Mouse (Mus musculus) MEL (cell line): ENCODE data around the gene Slc25a29. TPM values are rescaled to one million over a fixed set of nuclear protein-coding genes. Genes with fewer than 3 reads are reported as not detected.

Experiments used
- DNase-seq: peaks from one replicate; pipeline ENCODE4 v3.0.0; 2011; ENCODE audit warnings: low read depth, low spot score
- H3K27ac ChIP-seq: 2 replicates; pipeline ENCODE4 v1.5.1; 2012; ENCODE audit warnings: low read depth, mild to moderate bottlenecking, control low read depth, low read length, moderate library complexity; ENCODE audit not compliant: control insufficient read depth
- H3K27me3 ChIP-seq, 2 experiments: fragments of 150-350 bp in 1 of 2; sonication (generic) in 1 of 2; 2 replicates each; pipeline ENCODE4 v1.6.1; 2012; ENCODE audit warnings: low read length in 2 of 2, mild to moderate bottlenecking in 2 of 2, improper control_type of control experiment in 1 of 2, moderate library complexity in 1 of 2; ENCODE audit not compliant: insufficient read depth in 2 of 2, control insufficient read depth in 1 of 2
- H3K36me3 ChIP-seq, 2 experiments: 2 replicates each; pipeline ENCODE4 v1.6.1; 2012 to 2014; ENCODE audit warnings: low read length in 2 of 2, improper control_type of control experiment in 1 of 2, inconsistent platforms in 1 of 2, mild to moderate bottlenecking in 1 of 2; ENCODE audit not compliant: insufficient read depth in 2 of 2, control insufficient read depth in 1 of 2
- H3K4me1 ChIP-seq, 2 experiments: fragments of 150-350 bp in 1 of 2; sonication (generic) in 1 of 2; 2 replicates each; pipeline ENCODE4 v1.6.1; 2012; ENCODE audit warnings: low read length in 2 of 2, improper control_type of control experiment in 1 of 2, mild to moderate bottlenecking in 1 of 2; ENCODE audit not compliant: insufficient read depth in 2 of 2, control insufficient read depth in 1 of 2
- H3K4me3 ChIP-seq, 2 experiments: fragments of 150-350 bp in 1 of 2; sonication (generic) in 1 of 2; 2 replicates each; pipeline ENCODE4 v1.5.1; 2012; ENCODE audit warnings: low read depth in 2 of 2, low read length in 2 of 2, mild to moderate bottlenecking in 2 of 2, moderate library complexity in 2 of 2, control low read depth in 1 of 2, improper control_type of control experiment in 1 of 2; ENCODE audit not compliant: control insufficient read depth in 1 of 2, insufficient read depth in 1 of 2
- H3K79me2 ChIP-seq: 2 replicates; pipeline ENCODE4 v1.6.1; 2012; ENCODE audit warnings: mild to moderate bottlenecking, low read length, moderate library complexity; ENCODE audit not compliant: control insufficient read depth, poor library complexity, insufficient read depth
- H3K9ac ChIP-seq: 2 replicates; pipeline ENCODE4 v1.6.1; 2012; ENCODE audit warnings: low read depth, mild to moderate bottlenecking, control low read depth, low read length, moderate library complexity; ENCODE audit not compliant: control insufficient read depth, poor library complexity, severe bottlenecking
- H3K9me3 ChIP-seq: fragments of 150-350 bp; sonication (generic); replicated peaks from 2 replicates; pipeline ENCODE4 v1.6.1; 2012; ENCODE audit warnings: mild to moderate bottlenecking, low read length, improper control_type of control experiment, moderate library complexity; ENCODE audit not compliant: insufficient read depth
- CTCF ChIP-seq, 3 experiments: IDR thresholded peaks in 2 of 3; conservative IDR thresholded peaks in 1 of 3; 2 replicates each; pipeline ENCODE4 v1.5.1; 2011 to 2012; ENCODE audit warnings: low read length in 3 of 3, low read depth in 2 of 3, mild to moderate bottlenecking in 2 of 3, improper control_type of control experiment in 1 of 3, inconsistent platforms in 1 of 3, mixed read lengths in 1 of 3, moderate library complexity in 1 of 3; ENCODE audit not compliant: control insufficient read depth in 1 of 3, insufficient read depth in 1 of 3, poor library complexity in 1 of 3, severe bottlenecking in 1 of 3
- E2F4 ChIP-seq: IDR thresholded peaks from 2 replicates; pipeline ENCODE4 v1.6.1; 2011; ENCODE audit warnings: low read depth, low read length, improper control_type of control experiment, borderline replicate concordance
- ELF1 ChIP-seq: IDR thresholded peaks from 2 replicates; pipeline ENCODE4 v1.6.1; 2014; ENCODE audit warnings: low read depth, mild to moderate bottlenecking, inconsistent platforms, low read length, improper control_type of control experiment, moderate library complexity
- ETS1 ChIP-seq: IDR thresholded peaks from 2 replicates; pipeline ENCODE4 v1.6.1; 2012; ENCODE audit warnings: low read depth, mild to moderate bottlenecking, inconsistent platforms, low read length, improper control_type of control experiment, moderate library complexity
- GABPA ChIP-seq: IDR thresholded peaks from 2 replicates; pipeline ENCODE4 v1.6.1; 2012; ENCODE audit warnings: low read depth, mild to moderate bottlenecking, inconsistent platforms, low read length, improper control_type of control experiment, moderate library complexity
- GATA1 ChIP-seq: IDR thresholded peaks from 2 replicates; pipeline ENCODE4 v1.6.1; 2011; ENCODE audit warnings: low read depth, low read length, improper control_type of control experiment
- HCFC1 ChIP-seq: IDR thresholded peaks from 2 replicates; pipeline ENCODE4 v1.6.1; 2012; ENCODE audit warnings: low read depth, mild to moderate bottlenecking, inconsistent platforms, low read length, improper control_type of control experiment, moderate library complexity
- JUND ChIP-seq: IDR thresholded peaks from 2 replicates; pipeline ENCODE4 v1.6.1; 2011; ENCODE audit warnings: low read depth, mild to moderate bottlenecking, improper control_type of control experiment, low read length
- MAFK ChIP-seq: IDR thresholded peaks from 2 replicates; pipeline ENCODE4 v1.6.1; 2011; ENCODE audit warnings: low read depth, mild to moderate bottlenecking, low read length, improper control_type of control experiment, borderline replicate concordance
- MAX ChIP-seq: IDR thresholded peaks from 2 replicates; pipeline ENCODE4 v1.6.1; 2011; ENCODE audit warnings: low read length, improper control_type of control experiment
- NELFE ChIP-seq: IDR thresholded peaks from 2 replicates; pipeline ENCODE4 v1.6.1; 2011; ENCODE audit warnings: low read depth, low read length, improper control_type of control experiment
- NRF1 ChIP-seq: IDR thresholded peaks from 2 replicates; pipeline ENCODE4 v1.6.1; 2014; ENCODE audit warnings: low read depth, mild to moderate bottlenecking, inconsistent platforms, low read length, improper control_type of control experiment, moderate library complexity; ENCODE audit not compliant: poor library complexity, insufficient read depth, severe bottlenecking
- POLR2A ChIP-seq, 2 experiments: IDR thresholded peaks; 2 replicates each; pipeline ENCODE4 v1.6.1; 2011 to 2012; ENCODE audit warnings: low read length in 2 of 2, mild to moderate bottlenecking in 2 of 2, control low read depth in 1 of 2, improper control_type of control experiment in 1 of 2, low read depth in 1 of 2, moderate library complexity in 1 of 2; ENCODE audit not compliant: control insufficient read depth in 1 of 2, insufficient read depth in 1 of 2, poor library complexity in 1 of 2
- POLR2AphosphoS2 ChIP-seq: IDR thresholded peaks from 2 replicates; pipeline ENCODE4 v1.6.1; 2011; ENCODE audit warnings: low read length, improper control_type of control experiment
- POLR2AphosphoS5 ChIP-seq: IDR thresholded peaks from 2 replicates; pipeline ENCODE4 v1.6.1; 2012; ENCODE audit warnings: low read depth, borderline replicate concordance, mild to moderate bottlenecking, inconsistent platforms, low read length, moderate library complexity, mixed read lengths
- RAD21 ChIP-seq: IDR thresholded peaks from 2 replicates; pipeline ENCODE4 v1.6.1; 2011; ENCODE audit warnings: mild to moderate bottlenecking, low read depth, low read length, improper control_type of control experiment
- RCOR1 ChIP-seq: IDR thresholded peaks from 2 replicates; pipeline ENCODE4 v1.6.1; 2012; ENCODE audit warnings: low read depth, mild to moderate bottlenecking, inconsistent platforms, low read length, improper control_type of control experiment
- SIN3A ChIP-seq: IDR thresholded peaks from 2 replicates; pipeline ENCODE4 v1.6.1; 2012; ENCODE audit warnings: low read length, improper control_type of control experiment, inconsistent platforms
- SMC3 ChIP-seq: IDR thresholded peaks from 2 replicates; pipeline ENCODE4 v1.6.1; 2011; ENCODE audit warnings: low read depth, low read length, improper control_type of control experiment
- UBTF ChIP-seq: IDR thresholded peaks from 2 replicates; pipeline ENCODE4 v1.6.1; 2012; ENCODE audit warnings: low read depth, mild to moderate bottlenecking, inconsistent platforms, low read length, improper control_type of control experiment, moderate library complexity, borderline replicate concordance; ENCODE audit not compliant: insufficient read depth
- USF1 ChIP-seq: IDR thresholded peaks from 2 replicates; pipeline ENCODE4 v1.6.1; 2014; ENCODE audit warnings: low read depth, mild to moderate bottlenecking, inconsistent platforms, low read length, improper control_type of control experiment, moderate library complexity
- ZC3H11A ChIP-seq: IDR thresholded peaks from 2 replicates; pipeline ENCODE4 v1.6.1; 2012; ENCODE audit warnings: low read depth, mild to moderate bottlenecking, inconsistent platforms, low read length, improper control_type of control experiment
- ZMIZ1 ChIP-seq: IDR thresholded peaks from 2 replicates; pipeline ENCODE4 v1.6.1; 2012; ENCODE audit warnings: low read depth, mild to moderate bottlenecking, inconsistent platforms, low read length, improper control_type of control experiment, moderate library complexity
- polyA plus RNA-seq, 2 experiments: library from polyadenylated mRNA; stranded (reverse) in 1 of 2; unstranded in 1 of 2; fragments of >175 nt in 1 of 2; fragments of >200 nt in 1 of 2; gene quantifications; 2 replicates each; pipeline versions ENCODE4 v1.2.1 to v1.2.4; 2012; ENCODE audit warnings: low replicate concordance in 2 of 2, low read depth in 1 of 2; ENCODE audit not compliant: insufficient read length in 2 of 2, insufficient read depth in 1 of 2, missing spikeins in 1 of 2
- total RNA-seq: library from RNA; depleted of rRNA; stranded (reverse); fragments of 300-350 nt; gene quantifications from 2 replicates; pipeline ENCODE4 v1.2.3, GENCODE M21; 2012

Gene Slc25a29
- total and polyA plus RNA-seq, 3 experiments, result 3.0 to 3.3 TPM; not detected in 1

DNA sequence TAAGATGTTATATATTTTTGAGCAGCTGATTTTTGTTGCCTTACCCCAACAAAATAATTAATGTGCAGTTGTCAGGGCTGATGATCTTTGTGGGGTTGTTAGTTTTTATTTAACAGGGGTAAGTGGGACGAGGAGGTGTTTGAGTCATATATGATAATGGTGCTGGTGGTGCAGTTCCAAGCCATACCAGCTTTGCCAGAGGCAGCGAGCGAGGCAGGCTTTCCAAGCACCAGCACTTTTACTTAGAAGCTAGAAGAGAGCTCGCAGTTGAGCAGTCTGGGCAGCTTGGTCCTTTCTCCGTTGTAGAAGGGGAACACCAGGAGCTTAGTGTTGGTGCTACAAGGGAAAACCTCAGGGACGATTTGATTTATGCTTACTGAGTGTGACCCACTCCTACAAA is 23.2 kb downstream of the Slc25a29 start:
- TF ChIP-seq GATA1, result no peak
- TF ChIP-seq ZMIZ1, result no peak
- no peak for TF ChIP-seq HCFC1
- no peak for TF ChIP-seq NRF1
- no peak for TF ChIP-seq ETS1
- TF ChIP-seq UBTF, result no peak
- no peak for TF ChIP-seq MAX
- TF ChIP-seq SMC3, result no peak
- TF ChIP-seq CTCF (IDR thresholded peaks at IDR 0.05 in 2 of 3, conservative IDR thresholded peaks at IDR 0.05 in 1 of 3; ENCODE audit: control insufficient read depth in 1 of 3, insufficient read depth in 1 of 3, low read depth in 2 of 3, low read length in 3 of 3, poor library complexity in 1 of 3, severe bottlenecking in 1 of 3), result no peak

DNA sequence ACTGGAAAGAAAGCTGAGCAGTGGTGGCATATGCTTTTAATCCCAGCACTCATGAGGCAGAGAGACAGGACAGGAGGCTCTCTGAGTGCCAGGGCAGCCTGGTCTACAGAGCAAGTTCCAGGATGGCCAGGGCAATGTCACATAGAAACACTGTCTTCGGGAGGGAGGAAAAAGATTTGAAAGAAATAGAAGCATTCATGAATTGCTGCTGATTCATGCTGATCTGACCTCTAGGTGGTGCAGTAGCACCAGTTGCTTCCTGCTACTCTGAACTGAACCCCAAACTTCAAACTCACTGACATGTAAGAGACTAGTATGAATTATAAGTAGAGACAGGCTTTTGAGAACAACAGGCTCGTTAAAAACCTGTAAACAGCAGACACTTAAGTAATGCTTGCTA is 24.6 kb downstream of the Slc25a29 start:
- H3K9me3 ChIP-seq, result no peaks in the 10 kb centered on the region
- no peak for TF ChIP-seq MAFK
- TF ChIP-seq SMC3, result peak; percentile 41
- no peak for TF ChIP-seq MAX
- TF ChIP-seq RAD21, result peak; percentile 40
- TF ChIP-seq ETS1, result no peak
- TF ChIP-seq GABPA, result peak; percentile 53; the same call in 1 of the 2 replicates
- peak; percentile 49 to 71 (median 62) for TF ChIP-seq CTCF (IDR thresholded peaks at IDR 0.05 in 2 of 3, conservative IDR thresholded peaks at IDR 0.05 in 1 of 3; ENCODE audit: control insufficient read depth in 1 of 3, insufficient read depth in 1 of 3, low read depth in 2 of 3, low read length in 3 of 3, poor library complexity in 1 of 3, severe bottlenecking in 1 of 3)
- peak; percentile 40; the same call in 1 of the 2 replicates for TF ChIP-seq ELF1
- no peak overlapping the region for H3K4me3 ChIP-seq
- H3K36me3 ChIP-seq, result peaks cover 27 to 53% of the 10 kb centered on the region in 2 experiments
- H3K9ac ChIP-seq, result no peak overlapping the region
- no peak overlapping the region for H3K27ac ChIP-seq
- no peaks in the 10 kb centered on the region for H3K27me3 ChIP-seq
- DNase-seq, result peak; percentile 71
- peaks cover 71% of the 10 kb centered on the region for H3K79me2 ChIP-seq
- H3K4me1 ChIP-seq, result peaks cover 10 to 21% of the 10 kb centered on the region in 2 experiments

More for the DNA sequence above, 23.2 kb downstream of the Slc25a29 start:
- Histone ChIP-seq H3K27ac (no peak overlapping the region), H3K4me3 (no peak overlapping the region), H3K4me1 (peaks cover 9 to 19% of the 10 kb centered on the region in 2 experiments), H3K79me2 (peaks cover 63% of the 10 kb centered on the region), H3K9ac (no peak overlapping the region), H3K36me3 (peaks cover 16 to 45% of the 10 kb centered on the region in 2 experiments), H3K27me3 (no peaks in the 10 kb centered on the region), H3K9me3 (no peaks in the 10 kb centered on the region)
- no peak for DNase-seq

DNA sequence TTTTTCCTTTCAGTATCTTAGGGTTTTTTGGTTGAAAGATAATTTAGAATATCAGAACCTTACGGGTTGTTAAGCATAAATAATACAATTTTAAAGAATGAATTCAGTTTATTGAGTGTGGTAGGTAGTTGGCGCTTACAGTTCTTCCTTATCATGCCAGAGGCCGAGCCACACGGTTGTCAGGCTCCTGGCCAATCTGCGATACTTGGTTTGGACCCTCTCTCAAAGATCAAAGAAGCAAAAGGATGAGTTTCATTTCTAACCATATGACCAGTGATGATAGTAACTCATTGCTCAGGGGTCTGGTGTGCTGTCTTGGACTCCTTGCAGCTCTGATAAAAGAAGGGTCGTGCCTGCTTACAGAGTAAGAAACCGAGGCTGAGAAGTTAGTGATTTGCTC is 25.4 kb downstream of the Slc25a29 start:
- Histone ChIP-seq H3K79me2 (peaks cover 79% of the 10 kb centered on the region), H3K36me3 (peaks cover 27 to 52% of the 10 kb centered on the region in 2 experiments), H3K4me1 (peaks cover 10 to 22% of the 10 kb centered on the region in 2 experiments), H3K27me3 (no peaks in the 10 kb centered on the region), H3K9ac (no peak overlapping the region), H3K9me3 (no peaks in the 10 kb centered on the region), H3K27ac (no peak overlapping the region), H3K4me3 (no peak overlapping the region)
- no peak for DNase-seq
- TF ChIP-seq JUND (no peak), SIN3A (no peak), ZC3H11A (no peak), SMC3 (no peak), GATA1 (no peak), ETS1 (no peak), MAX (no peak), POLR2AphosphoS2 (no peak), CTCF (IDR thresholded peaks at IDR 0.05 in 2 of 3, conservative IDR thresholded peaks at IDR 0.05 in 1 of 3; ENCODE audit: control insufficient read depth in 1 of 3, insufficient read depth in 1 of 3, low read depth in 2 of 3, low read length in 3 of 3, poor library complexity in 1 of 3, severe bottlenecking in 1 of 3) (no peak), NELFE (no peak), USF1 (no peak), RCOR1 (no peak), E2F4 (no peak), POLR2AphosphoS5 (no peak), POLR2A (IDR thresholded peaks at IDR 0.05; ENCODE audit: control insufficient read depth in 1 of 2, insufficient read depth in 1 of 2, low read depth in 1 of 2, low read length in 2 of 2, poor library complexity in 1 of 2) (no peak)
- TF ChIP-seq, all 39 proteins: peak for 0
